In the genomic region with DNA sequence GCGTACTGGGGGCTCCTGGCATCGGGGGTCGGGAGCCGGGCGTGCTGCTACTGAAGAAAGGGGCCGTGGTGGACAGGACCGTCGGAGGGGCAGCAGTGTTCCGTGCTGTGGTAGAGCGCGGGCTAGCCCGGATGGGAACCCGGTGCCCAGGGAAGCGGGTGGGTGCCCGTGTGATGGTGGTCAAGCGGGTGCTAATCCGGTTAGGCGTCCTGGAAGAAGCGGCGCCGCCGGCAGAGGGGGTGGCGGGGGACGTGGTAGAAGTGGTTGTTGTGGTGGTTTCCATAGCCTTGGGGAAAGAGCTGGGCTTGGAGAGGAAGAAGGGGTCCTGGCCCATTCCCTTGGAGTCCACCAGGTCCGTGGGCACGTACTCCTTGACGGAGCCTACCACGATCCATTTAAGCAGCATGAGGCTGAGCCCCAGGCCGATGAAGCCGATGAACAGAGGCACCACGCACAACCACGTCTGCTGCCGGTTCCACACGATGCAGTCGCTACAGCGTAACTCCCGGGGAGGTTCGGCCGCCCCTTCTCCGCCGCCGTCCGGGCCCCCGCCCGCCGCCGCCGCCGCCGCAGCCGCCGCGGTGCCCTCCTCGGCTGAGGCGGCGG, we compare ENCODE assay signal across 9 mouse cellular contexts. TPM values are rescaled to one million over a fixed set of nuclear protein-coding genes. Genes with fewer than 3 reads are reported as not detected.
A peak's percentile ranks its signal among the peaks of the same experiment; 100 is the strongest.
DNase-seq lines count a peak whose midpoint lies in the region; ATAC-seq and TF ChIP-seq lines count a peak whose summit lies in the region.
"Had no signal": no experiment of that assay in that cellular context is flagged by ENCODE, and none has a peak within 500 bp of the region (broad histone marks: within the 10 kb centered on the region; RNA-seq: fewer than 3 reads in every experiment).

No protein-coding gene starts in this region.

- 4% methylated on average over 38 of the region's 56 CpGs for WGBS in lung, postnatal 0 days
- 4% methylated on average over 56 of the region's 56 CpGs for WGBS in lung, adult 2 months
- WGBS in hindbrain, embryonic 13.5 days, result under 1% methylated on average over 52 of the region's 56 CpGs

- H3K36me3 ChIP-seq in lung, postnatal 0 days (ENCODE audit: insufficient read depth, low read length), result no peaks in the 10 kb centered on the region
- H3K36me3 ChIP-seq in hindbrain, embryonic 13.5 days, result no peaks in the 10 kb centered on the region

- DNase-seq in lung, postnatal 0 days (ENCODE audit: low spot score), result no peak
- no peak for DNase-seq in lung, adult 2 months
- DNase-seq in embryo, embryonic 10 days (ENCODE audit: low spot score), result peak; percentile 13
- DNase-seq in liver, result peak; percentile 2
- peak; percentile 59 for DNase-seq in right cerebral cortex, postnatal 25 days
- no peak for DNase-seq in c-Kit-positive CD71-positive TER-119-positive erythroid progenitor cells, embryonic 14.5 days (ENCODE audit: low spot score)

- no peak for ATAC-seq in lung, postnatal 0 days
- peak; percentile 49 for ATAC-seq in hindbrain, embryonic 13.5 days (ENCODE audit: low FRiP score)
- no peak for ATAC-seq in CD4-positive, CD25-positive, alpha-beta regulatory T cell, adult 4 months

- H3K9me3 ChIP-seq in lung, postnatal 0 days (ENCODE audit: low read length), result no peaks in the 10 kb centered on the region
- no peaks in the 10 kb centered on the region for H3K9me3 ChIP-seq in hindbrain, embryonic 13.5 days

- H3K4me1 ChIP-seq in lung, postnatal 0 days (ENCODE audit: insufficient read depth, low read depth, low read length), result no peaks in the 10 kb centered on the region
- H3K4me1 ChIP-seq in lung, adult 2 months (ENCODE audit: control insufficient read depth, insufficient read depth, low read length), result no peaks in the 10 kb centered on the region
- peaks cover 38% of the 10 kb centered on the region for H3K4me1 ChIP-seq in hindbrain, embryonic 13.5 days (replicated peaks)

- H3K9ac ChIP-seq in lung, postnatal 0 days (replicated peaks; ENCODE audit: low read depth), result no peak overlapping the region
- H3K9ac ChIP-seq in hindbrain, embryonic 13.5 days, result peak overlapping the region; percentile 90

- H3K27me3 ChIP-seq in lung, postnatal 0 days (replicated peaks; ENCODE audit: insufficient read depth, low read length), result peaks cover 42% of the 10 kb centered on the region
- peaks cover 22% of the 10 kb centered on the region for H3K27me3 ChIP-seq in hindbrain, embryonic 13.5 days

- H3K4me2 ChIP-seq in lung, postnatal 0 days (replicated peaks; ENCODE audit: low read depth, low read length), result peak overlapping the region; percentile 60
- peak overlapping the region; percentile 74 for H3K4me2 ChIP-seq in hindbrain, embryonic 13.5 days

- TF ChIP-seq EP300 in lung, postnatal 0 days (IDR thresholded peaks at IDR 0.05), result no peak

- peak overlapping the region; percentile 29 for H3K4me3 ChIP-seq in lung, postnatal 0 days (ENCODE audit: low read depth, low read length)
- no peak overlapping the region for H3K4me3 ChIP-seq in lung, adult 2 months (replicated peaks; ENCODE audit: extremely low read depth, low read depth, low read length)
- peak overlapping the region; percentile 79 for H3K4me3 ChIP-seq in hindbrain, embryonic 13.5 days

- no peak overlapping the region for H3K27ac ChIP-seq in lung, postnatal 0 days (ENCODE audit: low read length)
- peak overlapping the region; percentile 97 for H3K27ac ChIP-seq in hindbrain, embryonic 13.5 days
- H3K27ac ChIP-seq: macrophage had no signal

- TF ChIP-seq POLR2A in lung, adult 2 months (IDR thresholded peaks at IDR 0.05; ENCODE audit: borderline replicate concordance, extremely low read depth, low read depth, low read length), result no peak

- TF ChIP-seq CTCF in lung, postnatal 0 days (IDR thresholded peaks at IDR 0.05), result no peak
- no peak for TF ChIP-seq CTCF in lung, adult 2 months (IDR thresholded peaks at IDR 0.05; ENCODE audit: insufficient read depth, low read length)

RNA-seq across cellular contexts. Expression of gene Nrg3, which starts 0.6 kb away (rescaled TPM):
- polyA plus RNA-seq in lung, postnatal 0 days (2015; fragmentation: Nextera tagmentation; extraction: Ambion mirVana), result not detected in 2 replicates
- not detected in 2 replicates for polyA plus RNA-seq in lung, adult 2 months (2012; rRNA removed)
- polyA plus RNA-seq in hindbrain, embryonic 13.5 days (2015; fragmentation: Nextera tagmentation; extraction: Ambion mirVana), result 8.1 and 8.3 TPM in 2 replicates
- polyA plus RNA-seq in CD4-positive, CD25-positive, alpha-beta regulatory T cell, adult 4 months (2017; shearing (Covaris generic)), result not detected
- polyA plus RNA-seq: macrophage had no signal

Comparison
In these comparisons a context has a peak if more than half of its experiments do, and no peak if none do; other contexts are left out.
1. DNase-seq: peak in embryo, embryonic 10 days (single experiment), liver (single experiment) and right cerebral cortex, postnatal 25 days (single experiment); none in lung, postnatal 0 days (single experiment), lung, adult 2 months (single experiment) and c-Kit-positive CD71-positive TER-119-positive erythroid progenitor cells, embryonic 14.5 days (single experiment).